Mouse (Mus musculus) heart, adult 9 months (tissue): Measurements from ENCODE around the gene Pdcd1.
"Not testable (repeated sequence)": the region's sequence is repeated elsewhere in the genome, so short reads cannot be mapped to it uniquely, and the experiment has no call there.

ENCODE experiments used
- DNase-seq, 2 experiments: peaks; one replicate each; pipeline ENCODE4 v3.0.0; 2022; ENCODE audit warnings: low spot score in 2 of 2

Pdcd1 gene

GRCm38 (mm10) chr1:94033075-94033602 is 19.2 kb downstream of the Pdcd1 start:
- DNase-seq: no peak

DNA sequence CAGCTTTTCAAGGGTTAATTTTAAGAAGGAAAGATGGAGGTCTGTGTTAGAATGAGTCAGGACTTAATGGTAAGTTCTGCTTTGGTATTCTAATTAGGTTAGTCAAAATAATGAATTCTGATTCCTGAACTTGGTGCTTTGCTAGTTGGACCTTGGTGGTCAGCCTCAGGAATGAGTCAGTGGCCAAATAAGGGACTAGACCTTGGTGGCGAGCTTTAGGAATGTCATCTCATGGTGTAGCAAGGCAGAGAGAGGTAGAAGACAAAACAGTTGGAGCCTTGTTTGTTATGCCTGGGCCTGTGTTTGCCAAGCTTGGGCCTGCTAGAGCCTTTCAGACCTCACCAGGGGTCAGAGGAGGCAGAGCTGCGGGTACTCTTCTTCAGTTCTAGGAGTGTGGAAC is 23.6 kb downstream of the Pdcd1 start:
- DNase-seq: no peak

DNA sequence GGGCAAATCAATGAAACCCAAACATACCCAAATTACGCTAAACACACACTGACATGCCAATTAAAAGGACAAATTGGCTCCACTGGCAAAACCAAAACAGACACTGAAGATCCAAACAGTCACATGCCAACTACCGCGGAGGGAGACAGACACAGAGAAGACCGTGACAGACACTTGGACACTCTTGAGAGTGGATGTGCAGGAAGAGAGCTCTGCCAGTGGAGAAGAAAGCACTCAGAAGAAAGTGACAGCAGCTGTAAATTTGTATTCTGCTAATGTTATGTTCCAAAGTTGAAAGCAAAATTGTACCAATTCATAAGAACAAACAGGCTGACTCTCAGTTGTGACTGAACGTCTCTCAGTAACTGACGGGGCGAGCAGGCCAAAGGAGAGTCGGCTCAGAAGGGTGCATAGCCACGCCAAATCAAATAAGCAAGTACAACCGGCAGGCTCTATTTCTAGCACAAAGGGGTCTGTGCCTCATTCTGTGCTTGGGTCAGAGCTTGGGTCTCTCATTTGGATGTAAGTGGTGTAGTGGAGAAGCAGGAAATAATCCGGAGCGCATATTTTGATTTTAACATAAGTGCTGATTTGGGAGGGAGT is 24.7 kb downstream of the Pdcd1 start:
- no peak for DNase-seq

- DNase-seq: no peak
Measured at GRCm38 (mm10) chr1:94020151-94020550, 32.2 kb downstream of the Pdcd1 start, which contains the start of gene Neu4. Gene Neu4 (plus strand): TSS chr1:94020451.

- DNase-seq: no peak
Measured at GRCm38 (mm10) chr1:94011643-94012042, 40.7 kb downstream of the Pdcd1 start.

- not testable (repeated sequence) for DNase-seq
Measured at GRCm38 (mm10) chr1:94008826-94009225, 43.5 kb downstream of the Pdcd1 start.

GRCm38 (mm10) chr1:94005954-94006506 is 46.3 kb downstream of the Pdcd1 start:
- not testable (repeated sequence) for DNase-seq

DNA sequence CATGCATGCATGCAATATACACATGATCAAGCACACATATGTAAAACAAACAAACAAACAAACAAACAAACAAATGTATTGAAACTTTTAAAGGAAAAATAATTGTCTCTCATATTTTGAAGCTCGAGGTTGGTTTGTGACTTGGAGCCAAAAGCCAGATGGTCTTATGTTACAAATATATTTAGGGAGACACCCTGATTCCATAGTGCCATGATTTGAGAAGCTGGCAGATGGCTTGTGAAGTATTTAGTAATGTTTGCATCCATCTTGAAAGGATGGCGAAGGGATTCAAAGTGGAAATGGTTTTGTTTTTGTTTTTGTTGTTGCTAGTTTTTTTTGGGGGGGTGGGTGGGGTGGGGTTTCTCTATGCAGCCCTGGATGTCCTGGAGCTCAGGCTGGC is 51.3 kb downstream of the Pdcd1 start:
- no peak for DNase-seq

GRCm38 (mm10) chr1:93991491-93991890 is 60.9 kb downstream of the Pdcd1 start:
- DNase-seq: not testable (repeated sequence)

GRCm38 (mm10) chr1:93991068-93991467 is 61.3 kb downstream of the Pdcd1 start:
- not testable (repeated sequence) for DNase-seq

- DNase-seq: not testable (repeated sequence)
Measured at GRCm38 (mm10) chr1:93990209-93990608, 62.1 kb downstream of the Pdcd1 start, which contains the start of gene Gal3st2c. Gene Gal3st2c (plus strand): TSS chr1:93990509.

- no peak for DNase-seq
Measured at GRCm38 (mm10) chr1:93988786-93989185, 63.6 kb downstream of the Pdcd1 start.
